Mouse (Mus musculus) stomach, postnatal 0 days (tissue): ENCODE data around the gene AC161166.1.

ENCODE experiments used
- CTCF ChIP-seq: IDR thresholded peaks from 2 replicates; pipeline ENCODE4 v1.5.1; 2016; ENCODE audit warnings: antibody characterized with exemption, low read depth, mild to moderate bottlenecking, moderate library complexity
- EP300 ChIP-seq: optimal IDR thresholded peaks from 2 replicates; pipeline ENCODE3; 2016; ENCODE audit warnings: antibody characterized with exemption

DNA sequence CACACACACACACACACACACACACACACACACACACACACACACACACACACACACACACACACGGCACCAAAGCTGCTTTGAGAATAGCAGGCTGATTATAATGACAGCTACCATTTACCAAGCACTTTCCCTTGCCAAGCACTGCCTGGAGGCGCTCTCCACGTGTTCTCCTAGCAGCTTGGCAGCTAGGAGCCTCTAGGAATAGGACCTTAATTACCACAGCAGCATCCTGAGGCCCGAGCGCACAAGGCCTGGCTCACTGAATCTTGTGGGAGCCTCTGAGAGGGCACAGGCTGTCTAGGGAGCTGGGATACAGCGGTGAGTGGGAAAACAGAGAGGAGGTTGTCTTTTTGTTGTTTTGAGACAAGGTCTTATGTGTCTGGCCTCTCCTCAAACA lies 5.4 kb upstream of the AC161166.1 start:
- TF ChIP-seq CTCF (no peak), EP300 (no peak)
